Mouse (Mus musculus): ENCODE measurements around the gene Ubash3a. TPM values are rescaled to one million over a fixed set of nuclear protein-coding genes. Genes with fewer than 3 reads are reported as not detected.

Ubash3a gene
- polyA plus RNA-seq, 1 experiment = 0.85 TPM

DNA sequence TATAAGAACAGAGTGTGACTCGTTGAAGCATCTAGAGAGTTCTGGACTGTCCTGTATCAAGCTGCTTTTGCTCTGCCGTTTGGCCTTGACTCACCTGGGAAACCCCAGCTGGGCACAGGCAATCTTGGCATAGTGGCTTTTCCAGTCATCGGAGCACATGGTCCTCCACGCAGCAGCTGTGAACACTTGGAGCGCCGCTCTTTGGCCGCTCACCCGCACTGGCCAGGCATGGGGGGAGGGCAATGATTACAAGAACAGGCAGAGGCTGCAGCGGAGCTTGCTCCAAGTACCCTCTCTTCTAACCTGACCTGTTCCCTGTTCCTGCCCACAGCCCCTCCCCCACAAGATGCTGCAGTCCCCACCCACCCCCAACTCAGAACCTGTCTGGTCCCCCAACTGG is 14.3 kb upstream of the Ubash3a start:
- H3K36me3 ChIP-seq (ENCODE audit: control insufficient read depth, insufficient read depth, low read length) = no peaks in the 10 kb centered on the region
- H3K27ac ChIP-seq (ENCODE audit: control insufficient read depth, insufficient read depth, low read depth, low read length) = no peak overlapping the region
- TF ChIP-seq CTCF (IDR thresholded peaks at IDR 0.05; ENCODE audit: control insufficient read depth, insufficient read depth, insufficient replicate concordance, low read depth, low read length) = no peak
- no peak for TF ChIP-seq POLR2A (IDR thresholded peaks at IDR 0.05; ENCODE audit: control insufficient read depth, low read depth, low read length)
- H3K4me3 ChIP-seq (ENCODE audit: control insufficient read depth, low read depth, low read length) = no peak overlapping the region
- no peaks in the 10 kb centered on the region for H3K4me1 ChIP-seq (ENCODE audit: control insufficient read depth, insufficient read depth, low read length)
- H3K27me3 ChIP-seq (ENCODE audit: control insufficient read depth, insufficient read depth, low read length) = no peaks in the 10 kb centered on the region

DNA sequence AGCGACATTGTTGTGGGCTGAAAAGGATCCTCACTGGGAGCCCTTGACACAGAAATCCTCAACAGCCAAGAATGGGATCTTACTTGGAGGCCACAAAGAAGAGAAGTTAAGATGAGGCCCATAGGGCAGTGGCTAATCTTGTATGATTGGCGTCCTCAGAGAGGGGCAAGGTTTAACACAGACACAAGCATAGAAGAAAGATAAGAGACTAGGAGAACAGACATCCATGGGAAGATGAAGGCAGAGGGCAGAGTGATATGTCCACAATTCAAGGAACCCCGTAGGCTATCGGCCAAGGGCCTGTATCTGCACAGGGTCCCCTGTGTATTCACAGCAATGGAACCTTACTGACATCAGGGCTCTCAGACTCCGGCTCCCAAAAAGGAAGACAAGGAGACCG is 12.5 kb upstream of the Ubash3a start:
- Histone ChIP-seq H3K27me3 (ENCODE audit: control insufficient read depth, insufficient read depth, low read length) (no peaks in the 10 kb centered on the region), H3K4me1 (ENCODE audit: control insufficient read depth, insufficient read depth, low read length) (no peaks in the 10 kb centered on the region), H3K36me3 (ENCODE audit: control insufficient read depth, insufficient read depth, low read length) (no peaks in the 10 kb centered on the region), H3K4me3 (ENCODE audit: control insufficient read depth, low read depth, low read length) (no peak overlapping the region), H3K27ac (ENCODE audit: control insufficient read depth, insufficient read depth, low read depth, low read length) (no peak overlapping the region)
- TF ChIP-seq POLR2A (IDR thresholded peaks at IDR 0.05; ENCODE audit: control insufficient read depth, low read depth, low read length) (no peak), CTCF (IDR thresholded peaks at IDR 0.05; ENCODE audit: control insufficient read depth, insufficient read depth, insufficient replicate concordance, low read depth, low read length) (no peak)

DNA sequence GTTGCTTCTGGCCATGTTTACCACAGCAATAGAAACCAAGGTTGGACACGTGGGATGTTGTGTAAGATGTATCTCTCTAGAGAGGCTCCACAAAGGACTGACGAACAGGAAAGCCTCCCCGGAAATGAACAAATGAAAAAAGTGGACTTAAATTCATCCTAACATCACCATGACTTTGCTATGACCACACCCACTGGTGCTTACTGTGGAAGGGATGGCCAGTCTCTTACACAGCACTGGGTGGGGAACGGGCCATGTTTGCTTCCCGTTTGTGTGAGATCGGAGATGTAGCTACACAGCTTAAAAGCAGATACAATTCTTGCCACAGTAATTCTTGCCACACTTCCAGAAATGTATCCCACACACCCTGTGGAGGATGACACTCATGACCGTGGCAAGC is 11.4 kb upstream of the Ubash3a start:
- Histone ChIP-seq H3K27me3 (ENCODE audit: control insufficient read depth, insufficient read depth, low read length) (no peaks in the 10 kb centered on the region), H3K4me1 (ENCODE audit: control insufficient read depth, insufficient read depth, low read length) (no peaks in the 10 kb centered on the region), H3K27ac (ENCODE audit: control insufficient read depth, insufficient read depth, low read depth, low read length) (no peak overlapping the region), H3K36me3 (ENCODE audit: control insufficient read depth, insufficient read depth, low read length) (no peaks in the 10 kb centered on the region), H3K4me3 (ENCODE audit: control insufficient read depth, low read depth, low read length) (no peak overlapping the region)
- TF ChIP-seq CTCF (IDR thresholded peaks at IDR 0.05; ENCODE audit: control insufficient read depth, insufficient read depth, insufficient replicate concordance, low read depth, low read length) = no peak
- no peak for TF ChIP-seq POLR2A (IDR thresholded peaks at IDR 0.05; ENCODE audit: control insufficient read depth, low read depth, low read length)

DNA sequence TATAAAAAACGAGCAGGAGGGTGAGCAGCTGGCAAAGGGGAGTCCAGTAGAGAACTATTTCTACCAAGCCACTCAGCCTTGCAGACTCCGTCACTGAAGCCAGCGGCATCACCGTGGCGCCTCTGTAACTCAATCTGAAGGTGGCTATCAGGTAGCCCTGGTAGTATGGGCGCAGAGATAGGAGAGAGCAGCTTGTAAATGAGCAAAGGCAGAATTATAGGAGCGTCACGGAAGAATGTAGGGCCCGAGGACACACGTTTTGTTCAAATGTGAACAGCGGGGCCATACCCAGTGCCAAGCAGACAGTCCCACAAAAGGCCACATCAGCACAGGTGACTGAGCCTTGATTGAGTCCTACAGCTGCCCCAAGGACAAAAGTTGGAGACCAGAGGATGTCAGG is 8.8 kb upstream of the Ubash3a start, which contains the start of gene Tmprss3:
Gene Tmprss3 (minus strand): TSS at position 101 of the 400 bp plus-strand sequence.
- H3K4me3 ChIP-seq (ENCODE audit: control insufficient read depth, low read depth, low read length) = no peak within 1 kb of the TSS

DNA sequence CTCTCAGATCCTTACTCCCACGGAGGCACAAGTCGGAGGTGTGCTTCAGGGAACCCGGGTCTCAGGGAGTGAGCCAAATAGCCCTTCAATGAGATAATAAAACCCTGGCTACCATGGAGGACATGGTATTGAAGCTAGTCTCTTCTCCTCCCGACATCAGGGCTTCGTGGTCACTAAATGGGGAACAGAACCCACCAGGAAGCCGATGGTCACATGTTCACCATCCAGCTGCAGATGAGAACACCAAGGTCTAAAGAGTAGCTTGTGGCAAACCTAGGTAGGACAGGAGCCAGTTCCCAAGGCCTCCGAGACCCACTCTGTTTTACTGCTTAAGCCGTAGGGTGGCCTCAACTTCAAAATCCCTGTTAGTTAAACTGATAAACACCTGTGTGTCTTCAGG is 981 bp downstream of the Ubash3a start:
- TF ChIP-seq POLR2A (IDR thresholded peaks at IDR 0.05; ENCODE audit: control insufficient read depth, low read depth, low read length) (no peak), CTCF (IDR thresholded peaks at IDR 0.05; ENCODE audit: control insufficient read depth, insufficient read depth, insufficient replicate concordance, low read depth, low read length) (no peak)
- Histone ChIP-seq H3K4me3 (ENCODE audit: control insufficient read depth, low read depth, low read length) (no peak overlapping the region), H3K4me1 (ENCODE audit: control insufficient read depth, insufficient read depth, low read length) (no peaks in the 10 kb centered on the region), H3K36me3 (ENCODE audit: control insufficient read depth, insufficient read depth, low read length) (no peaks in the 10 kb centered on the region), H3K27me3 (ENCODE audit: control insufficient read depth, insufficient read depth, low read length) (no peaks in the 10 kb centered on the region), H3K27ac (ENCODE audit: control insufficient read depth, insufficient read depth, low read depth, low read length) (no peak overlapping the region)

More for the DNA sequence above, 8.8 kb upstream of the Ubash3a start, which contains the start of gene Tmprss3:
- no peaks in the 10 kb centered on the region for H3K27me3 ChIP-seq (ENCODE audit: control insufficient read depth, insufficient read depth, low read length)
- H3K36me3 ChIP-seq (ENCODE audit: control insufficient read depth, insufficient read depth, low read length) = no peaks in the 10 kb centered on the region
- no peaks in the 10 kb centered on the region for H3K4me1 ChIP-seq (ENCODE audit: control insufficient read depth, insufficient read depth, low read length)
- no peak within 1 kb of the TSS for H3K27ac ChIP-seq (ENCODE audit: control insufficient read depth, insufficient read depth, low read depth, low read length)
- TF ChIP-seq CTCF (IDR thresholded peaks at IDR 0.05; ENCODE audit: control insufficient read depth, insufficient read depth, insufficient replicate concordance, low read depth, low read length) (no peak), POLR2A (IDR thresholded peaks at IDR 0.05; ENCODE audit: control insufficient read depth, low read depth, low read length) (no peak)

DNA sequence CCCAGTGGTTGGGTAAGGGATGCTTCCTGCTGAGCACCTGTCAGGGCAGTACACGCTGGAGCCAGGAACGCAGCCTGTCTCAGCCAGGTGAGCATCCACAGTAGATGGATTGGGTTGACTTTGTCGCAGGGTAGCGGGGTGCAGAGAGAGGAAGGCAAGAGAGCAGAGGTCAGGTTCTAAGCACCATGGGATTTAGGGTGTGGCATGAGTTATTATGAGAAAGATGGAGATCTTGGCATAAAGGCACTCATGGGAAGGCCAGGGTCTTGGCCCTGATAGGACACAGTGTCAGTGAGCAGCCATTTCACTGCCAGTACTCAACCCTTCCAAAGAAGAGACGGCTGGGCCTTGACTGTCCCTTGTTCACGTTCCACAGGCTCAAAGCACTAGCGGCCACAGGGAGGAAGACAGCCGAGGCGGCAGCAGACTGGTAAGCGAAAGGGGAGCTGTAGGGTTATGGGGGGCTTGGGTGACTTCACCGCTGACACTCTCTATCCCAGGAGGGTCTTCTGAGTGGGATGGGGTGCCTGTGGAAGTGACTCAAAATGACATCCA is 1.8 kb downstream of the Ubash3a start:
- TF ChIP-seq POLR2A (IDR thresholded peaks at IDR 0.05; ENCODE audit: control insufficient read depth, low read depth, low read length) (no peak), CTCF (IDR thresholded peaks at IDR 0.05; ENCODE audit: control insufficient read depth, insufficient read depth, insufficient replicate concordance, low read depth, low read length) (no peak)
- H3K27me3 ChIP-seq (ENCODE audit: control insufficient read depth, insufficient read depth, low read length) = no peaks in the 10 kb centered on the region
- H3K4me1 ChIP-seq (ENCODE audit: control insufficient read depth, insufficient read depth, low read length) = no peaks in the 10 kb centered on the region

DNA sequence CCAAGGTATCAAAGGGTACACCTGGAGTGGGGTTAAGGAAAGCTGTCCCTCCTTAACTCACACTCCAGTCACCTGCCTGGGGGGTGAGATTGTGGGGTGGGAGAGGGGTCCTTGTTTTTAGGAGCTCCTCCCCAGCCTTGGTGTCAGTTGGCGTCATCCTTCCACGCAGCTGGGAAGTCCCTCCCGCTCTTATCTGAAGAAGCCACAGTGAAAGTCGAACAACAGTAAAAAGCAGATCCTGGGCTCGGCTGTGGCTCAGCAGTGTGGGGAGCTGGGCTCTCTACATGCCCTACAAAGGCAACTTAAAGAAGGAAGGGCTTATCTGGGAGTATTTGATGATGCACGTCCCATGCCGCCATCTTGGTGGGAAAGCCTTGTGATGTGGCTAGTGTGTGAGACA is 2.6 kb downstream of the Ubash3a start:
- no peak overlapping the region for H3K4me3 ChIP-seq (ENCODE audit: control insufficient read depth, low read depth, low read length)
- H3K27ac ChIP-seq (ENCODE audit: control insufficient read depth, insufficient read depth, low read depth, low read length) = no peak overlapping the region
- no peaks in the 10 kb centered on the region for H3K4me1 ChIP-seq (ENCODE audit: control insufficient read depth, insufficient read depth, low read length)
- no peaks in the 10 kb centered on the region for H3K27me3 ChIP-seq (ENCODE audit: control insufficient read depth, insufficient read depth, low read length)
- no peaks in the 10 kb centered on the region for H3K36me3 ChIP-seq (ENCODE audit: control insufficient read depth, insufficient read depth, low read length)
- no peak for TF ChIP-seq POLR2A (IDR thresholded peaks at IDR 0.05; ENCODE audit: control insufficient read depth, low read depth, low read length)
- TF ChIP-seq CTCF (IDR thresholded peaks at IDR 0.05; ENCODE audit: control insufficient read depth, insufficient read depth, insufficient replicate concordance, low read depth, low read length) = no peak

More for the DNA sequence above, 1.8 kb downstream of the Ubash3a start:
- H3K27ac ChIP-seq (ENCODE audit: control insufficient read depth, insufficient read depth, low read depth, low read length) = no peak overlapping the region
- H3K4me3 ChIP-seq (ENCODE audit: control insufficient read depth, low read depth, low read length) = no peak overlapping the region
- H3K36me3 ChIP-seq (ENCODE audit: control insufficient read depth, insufficient read depth, low read length) = no peaks in the 10 kb centered on the region

Data from testis, adult 2 months (tissue).